Mouse (Mus musculus): ENCODE data around the gene Ppp1r14a.

The Ppp1r14a gene

DNA sequence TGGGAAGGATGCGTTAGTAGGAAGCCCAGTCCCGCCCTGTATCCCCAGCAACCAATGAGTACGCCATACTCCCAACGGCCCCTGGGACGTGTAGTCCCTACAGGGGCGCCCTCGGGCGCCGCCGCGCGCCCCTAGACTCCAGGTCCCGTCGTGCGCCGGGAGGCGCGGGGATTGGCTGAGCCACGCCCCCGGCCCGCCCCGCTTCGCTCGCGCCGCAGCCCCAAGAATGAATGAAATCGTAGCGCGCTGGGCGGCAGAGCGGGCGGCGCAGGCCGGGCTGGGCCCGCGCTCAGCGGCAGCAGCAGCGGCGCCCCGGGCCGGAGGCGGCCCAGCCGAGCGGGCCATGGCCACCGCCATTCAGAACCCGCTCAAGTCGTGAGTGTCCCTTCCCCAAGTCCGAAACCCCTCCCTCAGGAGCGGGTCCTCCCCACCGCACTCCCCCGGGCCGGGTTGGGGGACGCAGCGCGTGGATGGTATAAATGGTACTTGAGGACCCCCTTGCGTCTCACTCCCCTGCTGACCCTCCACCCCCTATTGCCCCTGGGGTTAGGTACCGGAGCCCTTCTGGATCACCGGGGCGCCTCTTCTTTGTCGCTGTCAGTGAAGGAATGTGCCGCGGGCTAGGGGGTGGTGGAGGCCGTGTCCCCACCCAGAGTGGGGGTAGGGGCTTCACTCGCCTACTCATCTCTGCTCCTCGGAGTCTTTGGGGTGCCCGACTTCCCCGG, 14.8 kb downstream of the Ppp1r14a start, which contains the start of gene Dpf1:
Gene Dpf1 (plus strand): TSS at position 214 of the 725 bp plus-strand sequence.
- DNase-seq (ENCODE audit: low read depth): peak; percentile 75

DNA sequence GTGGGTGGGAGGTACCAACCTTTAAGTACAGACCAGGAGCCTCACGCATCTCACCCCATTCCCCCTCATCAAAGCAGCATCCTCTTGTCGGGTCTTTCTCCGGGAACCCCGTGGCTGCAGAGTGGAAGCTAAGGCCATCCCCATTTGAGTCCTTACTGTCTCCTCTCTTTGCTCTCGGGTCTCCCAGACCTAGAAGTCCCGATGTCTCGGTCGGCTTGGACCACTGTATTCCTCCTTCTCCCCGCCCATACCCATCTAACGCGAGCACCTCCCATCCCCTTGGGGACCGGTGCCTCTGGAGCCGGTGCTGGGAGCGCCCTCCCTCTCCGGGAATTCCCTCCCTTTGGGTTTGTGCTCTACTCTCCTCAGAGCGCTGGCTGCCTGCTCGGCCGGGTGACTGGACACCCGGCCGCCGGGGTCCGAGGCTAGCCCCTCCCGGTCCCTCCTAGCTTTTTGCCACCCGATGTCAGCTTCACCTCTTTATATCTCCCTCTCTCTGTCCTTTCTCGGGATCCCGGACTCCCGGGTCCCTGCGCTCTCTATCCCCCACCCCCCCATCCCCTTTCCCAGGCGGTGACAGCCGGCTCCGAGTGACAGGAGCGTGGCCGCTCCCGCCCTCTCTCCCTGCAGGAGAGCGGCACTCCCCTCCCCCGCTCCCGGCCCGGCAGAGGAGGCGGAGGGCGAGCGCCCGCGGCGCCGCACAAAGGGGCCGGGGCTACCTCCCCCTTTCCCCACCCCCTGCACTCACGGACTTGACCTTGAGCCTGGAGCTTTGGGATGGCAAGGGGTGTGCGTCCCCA, 15.6 kb downstream of the Ppp1r14a start:
- DNase-seq (ENCODE audit: low read depth): no peak

DNA sequence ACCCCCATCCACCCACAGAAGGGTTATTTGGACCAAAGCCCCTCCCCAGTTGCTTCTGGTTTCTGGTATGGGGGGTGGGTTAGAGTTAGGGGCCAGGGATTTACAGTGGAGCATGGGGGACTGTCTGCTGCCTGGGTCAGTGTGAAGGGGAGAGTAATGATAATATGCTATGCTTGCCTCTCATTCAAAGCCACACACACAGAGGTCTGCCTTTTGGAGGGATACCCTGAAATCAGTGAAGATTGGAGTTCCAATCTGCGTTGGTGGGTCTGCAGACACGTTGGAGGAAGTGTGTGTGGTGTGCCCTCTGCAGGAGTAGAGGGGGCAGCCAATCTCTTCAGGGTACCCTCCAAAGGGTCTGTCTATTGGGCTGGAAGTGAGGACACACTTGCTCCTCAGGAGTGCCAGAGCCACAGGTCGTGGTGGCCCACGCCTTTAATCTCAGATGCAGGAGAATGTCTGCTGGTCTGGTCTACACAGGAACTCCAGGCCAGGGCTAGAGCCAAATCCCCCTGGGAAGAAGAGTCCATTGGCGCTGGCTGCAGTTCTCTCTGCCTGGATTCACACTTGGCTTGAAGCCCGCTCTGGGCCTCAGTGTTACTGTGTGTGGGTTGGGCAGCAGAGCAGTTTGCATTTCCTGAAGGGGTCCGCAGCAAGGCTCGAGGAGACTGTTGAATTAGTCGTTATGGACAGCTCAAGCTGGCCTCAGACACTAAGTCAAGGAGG, 16.3 kb downstream of the Ppp1r14a start:
- DNase-seq (ENCODE audit: low read depth): no peak

DNA sequence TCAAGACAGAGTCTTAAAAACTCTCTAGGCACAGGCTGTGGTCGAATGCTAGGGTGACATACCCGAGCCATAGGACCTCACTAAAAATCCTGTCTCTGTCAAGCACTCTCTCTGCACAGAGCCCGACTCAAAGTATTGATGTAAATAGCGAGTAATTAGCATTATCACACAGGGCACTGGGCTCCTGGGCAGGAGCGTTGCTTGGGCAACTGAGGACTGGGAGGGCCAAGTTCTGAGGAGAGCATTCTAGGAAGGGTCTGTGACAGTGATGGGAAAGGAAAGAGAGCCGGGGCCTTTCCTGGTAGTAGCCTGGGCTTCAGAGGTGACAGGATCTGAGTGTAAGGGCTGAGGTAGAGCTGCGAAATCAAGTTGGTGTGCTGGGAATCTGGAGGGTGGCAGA, 17.0 kb downstream of the Ppp1r14a start:
- no peak for DNase-seq (ENCODE audit: low read depth)

DNA sequence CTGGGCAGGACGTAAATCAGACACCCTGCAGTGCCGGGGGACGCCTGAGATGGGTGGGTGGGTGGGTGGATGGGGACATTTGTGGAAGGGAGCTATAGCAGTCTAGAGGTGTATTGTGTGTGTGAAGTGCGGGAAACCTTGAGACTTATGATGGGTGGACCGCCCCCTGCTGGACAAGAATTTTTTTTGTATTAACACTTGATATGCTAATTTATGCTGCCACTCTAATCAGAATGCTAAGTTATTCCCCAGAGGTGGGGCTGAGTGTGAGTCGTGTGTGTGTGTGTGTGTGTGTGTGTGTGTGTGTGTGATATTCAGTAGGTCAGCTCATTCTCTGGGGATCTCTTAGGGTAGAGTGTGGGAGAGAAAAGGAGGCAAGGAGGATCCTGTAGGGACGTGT, 17.5 kb downstream of the Ppp1r14a start:
- DNase-seq (ENCODE audit: low read depth): peak; percentile 72

DNA sequence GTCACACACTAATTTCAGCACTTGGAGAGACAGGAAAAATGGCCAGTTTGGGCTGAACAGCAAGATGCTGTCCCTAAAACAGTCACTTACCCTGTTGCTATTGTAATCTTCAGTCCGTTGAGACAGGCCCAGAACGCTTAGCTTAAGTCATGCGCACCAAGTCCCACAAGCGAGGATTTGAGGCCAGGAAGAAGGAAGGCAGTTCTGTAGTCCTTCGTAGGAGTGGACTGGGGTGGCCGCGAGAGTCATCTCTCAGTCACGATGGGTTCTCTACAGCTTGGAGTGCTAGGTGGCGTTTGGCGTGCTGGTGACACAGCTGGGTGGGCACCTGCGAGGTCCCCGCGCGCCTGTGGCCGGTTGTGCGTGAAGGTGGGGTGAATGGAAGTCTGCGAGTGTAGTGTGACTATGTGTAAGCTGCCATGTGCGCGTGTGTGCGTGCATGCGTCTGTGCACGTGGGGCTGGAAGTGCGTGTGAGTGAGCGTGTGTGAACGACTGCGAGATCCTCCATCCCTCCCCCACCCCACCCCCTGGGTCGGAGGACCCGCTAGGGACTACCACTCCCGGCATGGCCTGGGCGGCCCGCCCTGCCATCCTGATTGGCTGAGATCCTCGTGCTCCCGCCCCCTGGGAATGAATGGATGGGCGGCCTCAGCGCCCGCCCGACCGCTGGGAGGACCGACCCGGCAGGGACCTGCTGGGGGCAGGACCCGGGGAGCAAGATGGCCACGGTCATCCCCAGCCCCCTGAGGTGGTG, 18.4 kb downstream of the Ppp1r14a start:
- peak; percentile 84 for DNase-seq (ENCODE audit: low read depth)

DNA sequence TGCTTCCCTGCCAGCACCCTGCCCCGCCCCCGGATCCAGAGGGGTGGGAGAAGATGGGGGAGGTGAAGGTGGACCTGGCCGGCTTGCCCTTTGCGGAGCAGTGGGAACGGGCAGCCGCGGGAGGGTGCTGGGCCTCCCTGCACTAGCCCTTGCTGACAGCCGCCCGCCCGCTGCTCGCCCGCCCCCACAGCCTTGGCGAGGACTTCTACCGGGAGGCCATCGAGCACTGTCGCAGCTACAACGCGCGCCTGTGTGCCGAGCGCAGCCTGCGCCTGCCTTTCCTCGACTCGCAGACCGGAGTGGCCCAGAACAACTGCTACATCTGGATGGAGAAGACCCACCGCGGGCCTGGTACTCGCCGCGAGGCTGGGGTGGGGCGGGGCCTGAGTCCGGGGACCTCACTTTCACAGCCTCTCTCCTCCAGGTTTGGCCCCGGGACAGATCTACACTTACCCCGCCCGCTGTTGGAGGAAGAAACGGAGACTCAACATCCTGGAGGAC, 20.2 kb downstream of the Ppp1r14a start:
- DNase-seq (ENCODE audit: low read depth): no peak

DNA sequence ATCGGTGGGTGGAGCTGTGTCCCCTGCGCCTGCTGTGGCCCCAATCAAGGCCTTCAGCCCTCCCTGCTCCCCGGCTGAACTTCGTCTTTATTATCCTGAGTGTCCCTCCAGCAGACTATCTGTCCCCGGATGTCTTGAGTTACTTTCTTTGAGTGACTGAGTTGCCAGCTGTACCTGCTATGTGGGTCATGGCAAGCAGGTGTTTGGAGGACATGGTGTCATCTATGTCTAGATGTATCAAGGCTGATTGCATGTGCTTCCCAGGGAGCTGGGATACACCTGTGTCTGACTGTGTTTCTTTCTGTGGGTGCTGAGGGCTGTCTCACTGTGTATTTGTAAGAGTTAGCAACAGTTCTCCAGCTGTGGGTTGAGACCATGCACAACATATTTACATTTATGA, 20.6 kb downstream of the Ppp1r14a start:
- no peak for DNase-seq (ENCODE audit: low read depth)

DNA sequence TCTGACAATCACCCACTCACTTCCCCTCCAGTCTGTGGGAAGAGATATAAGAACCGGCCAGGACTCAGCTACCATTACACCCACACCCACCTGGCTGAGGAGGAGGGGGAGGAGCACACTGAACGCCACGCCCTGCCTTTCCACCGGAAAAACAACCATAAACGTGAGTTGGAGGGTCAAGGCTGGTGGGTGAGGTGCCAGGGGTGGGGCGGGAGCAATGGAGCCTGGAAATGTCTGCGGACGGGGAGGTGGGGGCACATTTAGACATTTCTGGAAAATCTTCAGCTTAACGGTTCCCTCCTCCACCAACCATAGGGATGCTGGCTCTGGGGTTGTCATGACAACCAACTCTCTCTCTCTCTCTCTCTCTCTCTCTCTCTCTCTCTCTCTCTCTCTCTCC, 23.9 kb downstream of the Ppp1r14a start:
- no peak for DNase-seq (ENCODE audit: low read depth)

DNA sequence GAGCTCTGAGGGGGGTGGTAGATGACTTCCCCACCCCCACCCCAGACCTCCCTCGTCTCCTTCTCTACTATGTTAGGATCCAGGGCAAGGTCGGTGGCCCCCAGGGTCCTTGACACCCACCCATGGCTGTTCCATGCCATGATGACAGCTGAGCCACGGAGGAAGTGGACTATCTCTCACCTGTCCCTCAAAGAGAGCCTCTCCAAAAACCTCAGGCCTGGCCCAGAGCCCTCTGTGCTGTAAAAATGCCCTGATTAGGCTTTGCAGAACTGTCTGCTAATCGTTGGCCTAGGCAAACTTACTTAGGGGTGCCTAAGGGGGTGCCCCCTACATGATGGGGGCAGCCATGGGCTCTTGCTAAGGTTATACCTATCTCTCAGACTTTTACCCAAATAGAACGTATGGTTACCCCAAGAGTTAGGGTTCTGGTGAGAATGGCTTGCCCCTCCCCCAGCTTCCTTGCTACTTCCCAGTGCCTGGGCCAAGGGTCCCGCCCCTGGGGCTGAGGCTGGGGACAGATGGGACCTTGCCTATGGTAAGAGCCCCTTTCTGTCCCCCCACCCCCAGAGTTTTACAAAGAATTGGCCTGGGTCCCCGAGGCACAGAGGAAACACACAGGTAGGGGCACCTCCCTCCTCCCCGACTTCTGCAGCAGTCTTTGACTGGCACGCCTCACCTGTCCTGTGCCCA, 24.6 kb downstream of the Ppp1r14a start:
- DNase-seq (ENCODE audit: low read depth): no peak

DNA sequence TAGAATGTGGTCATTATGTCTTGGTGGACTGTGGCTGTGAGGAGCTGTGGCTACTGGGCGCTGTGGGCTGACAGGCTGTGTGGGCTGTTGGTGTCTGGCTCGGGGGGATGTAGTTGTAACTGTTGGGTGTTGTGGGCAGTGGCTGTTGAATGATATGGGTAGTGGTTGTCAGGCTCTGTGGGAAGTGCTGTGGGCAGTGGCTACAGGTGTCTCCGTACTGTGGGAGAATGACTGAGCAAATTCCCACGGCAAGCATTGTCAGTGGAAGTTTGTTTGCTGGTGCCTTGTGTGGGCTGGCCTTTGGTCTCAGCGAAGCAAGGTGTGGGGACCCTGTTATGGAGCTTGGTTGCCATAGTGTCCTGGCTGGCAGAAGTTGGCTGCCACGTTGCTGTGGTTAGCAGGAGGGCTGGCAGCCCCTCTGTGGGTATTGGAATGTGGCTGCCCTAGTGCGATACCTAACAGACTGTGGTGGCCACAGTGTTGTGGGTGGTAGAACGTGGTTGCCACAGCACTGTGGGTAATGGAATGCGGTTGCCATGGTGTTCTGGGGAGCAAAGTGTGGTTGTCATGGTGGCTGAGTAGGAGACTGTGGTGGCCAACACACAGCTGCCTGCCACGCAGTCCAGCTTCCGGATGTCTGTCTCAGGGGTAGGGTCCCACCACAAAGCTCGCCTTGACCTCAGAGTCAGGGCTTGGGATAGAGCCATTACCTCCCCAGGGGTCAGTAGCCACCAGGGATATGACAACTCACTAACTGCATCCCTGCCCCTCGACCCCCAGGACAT, 25.9 kb downstream of the Ppp1r14a start:
- no peak for DNase-seq (ENCODE audit: low read depth)

DNA sequence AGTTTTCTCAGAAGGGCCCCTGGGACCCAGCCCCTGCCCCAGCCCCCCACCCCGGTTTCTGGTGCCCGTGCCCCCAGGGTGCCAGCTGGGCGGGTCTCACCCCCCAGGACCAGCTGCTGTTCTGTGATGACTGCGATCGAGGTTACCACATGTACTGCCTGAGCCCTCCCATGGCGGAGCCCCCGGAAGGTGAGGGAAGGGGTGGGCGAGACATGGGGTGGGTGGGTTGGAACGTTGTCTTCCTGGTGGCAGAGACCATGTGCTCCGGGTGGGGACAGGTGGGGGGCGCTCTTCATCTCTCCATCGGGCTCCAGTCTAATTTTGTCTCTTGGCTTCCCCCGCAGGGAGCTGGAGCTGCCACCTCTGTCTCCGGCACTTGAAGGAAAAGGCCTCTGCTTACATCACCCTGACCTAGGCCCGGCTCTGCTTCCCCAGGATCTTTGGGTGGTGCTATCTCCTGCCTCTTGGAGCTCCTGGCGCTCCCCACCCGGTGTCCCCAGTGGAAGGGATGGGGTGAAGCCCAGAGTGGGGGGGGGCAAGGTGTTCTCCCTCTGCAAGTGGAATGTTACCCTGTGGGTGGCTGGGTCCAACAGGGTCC, 27.1 kb downstream of the Ppp1r14a start:
- DNase-seq (ENCODE audit: low read depth): no peak

DNA sequence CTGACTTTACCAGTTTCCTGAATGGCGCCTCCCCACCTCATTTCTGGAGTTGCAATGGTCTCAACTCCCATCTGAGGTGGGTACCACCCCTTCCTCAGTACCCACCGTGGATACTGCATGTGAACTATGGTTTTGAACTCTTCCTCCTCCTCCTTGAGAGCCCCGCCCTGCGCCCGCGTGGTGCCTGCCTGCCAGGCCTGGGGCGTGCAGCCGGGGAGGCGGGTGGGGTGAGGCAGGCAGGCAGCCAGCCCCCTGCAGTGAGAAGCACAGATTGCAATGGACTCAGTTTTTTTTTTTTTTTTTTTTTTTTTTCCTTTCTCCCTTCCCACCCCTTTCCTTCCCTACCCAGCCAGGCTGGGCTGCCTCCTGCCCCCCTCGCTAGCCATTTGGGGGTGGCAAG, 27.9 kb downstream of the Ppp1r14a start:
- DNase-seq (ENCODE audit: low read depth): no peak

DNA sequence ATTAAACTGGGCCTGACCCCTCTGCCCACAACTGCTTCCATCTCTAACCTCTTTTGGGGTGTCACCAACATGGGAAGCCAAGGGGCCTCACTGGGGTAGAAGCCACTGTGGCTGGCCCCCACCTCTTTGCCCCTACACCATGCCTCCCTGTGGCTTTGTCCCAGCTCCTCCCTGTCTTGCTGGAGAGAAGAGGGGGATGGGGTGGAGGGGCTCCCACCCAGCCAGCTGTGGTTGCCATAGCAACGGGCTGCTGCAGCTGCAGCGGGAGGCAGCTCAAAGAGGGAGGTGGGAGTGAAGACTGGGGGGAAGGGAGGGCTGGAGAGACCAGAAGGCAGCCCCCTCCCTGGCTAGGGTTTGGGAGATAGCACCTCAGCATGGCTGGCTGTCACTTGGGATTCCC, 28.4 kb downstream of the Ppp1r14a start:
- DNase-seq (ENCODE audit: low read depth): no peak

DNA sequence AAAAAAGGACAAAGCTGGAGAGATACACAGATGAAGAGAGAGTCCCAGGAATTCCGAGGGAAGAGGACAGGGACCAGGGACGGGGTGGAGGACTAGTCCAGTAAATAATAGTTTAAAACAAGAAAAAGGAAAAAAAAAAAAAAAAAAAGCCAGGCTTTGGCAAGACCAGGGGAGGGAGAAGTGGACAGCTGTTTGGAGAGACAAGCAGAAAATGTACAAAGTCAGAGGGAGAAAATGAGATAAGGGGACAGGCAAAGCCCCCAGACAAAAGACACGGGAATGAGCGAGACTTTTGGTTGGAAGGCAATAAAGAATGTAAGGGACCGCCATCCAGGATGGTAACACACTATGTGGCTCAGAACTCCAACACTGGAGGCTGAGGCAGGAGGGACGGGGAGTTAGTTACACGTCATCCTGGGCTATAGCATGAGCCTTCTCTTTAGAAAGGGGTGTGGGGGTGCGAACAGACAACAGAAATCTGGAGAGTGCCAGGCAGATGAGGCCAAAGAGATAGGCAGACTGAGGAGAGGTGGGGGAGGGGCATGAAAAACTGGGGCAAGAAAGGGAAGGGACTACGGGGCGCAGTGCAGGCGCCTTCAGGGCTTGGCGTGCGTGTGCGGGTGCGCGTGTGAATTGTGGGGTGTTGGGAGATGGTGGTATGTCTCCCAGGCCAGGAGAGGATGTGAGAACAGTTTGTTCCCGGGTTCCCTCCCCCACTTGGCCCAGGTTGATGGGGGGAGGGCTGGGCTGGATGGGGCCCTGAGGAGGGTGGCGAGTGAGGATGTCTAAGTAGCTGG, 29.2 kb downstream of the Ppp1r14a start:
- peak; percentile 64 for DNase-seq (ENCODE audit: low read depth)

DNA sequence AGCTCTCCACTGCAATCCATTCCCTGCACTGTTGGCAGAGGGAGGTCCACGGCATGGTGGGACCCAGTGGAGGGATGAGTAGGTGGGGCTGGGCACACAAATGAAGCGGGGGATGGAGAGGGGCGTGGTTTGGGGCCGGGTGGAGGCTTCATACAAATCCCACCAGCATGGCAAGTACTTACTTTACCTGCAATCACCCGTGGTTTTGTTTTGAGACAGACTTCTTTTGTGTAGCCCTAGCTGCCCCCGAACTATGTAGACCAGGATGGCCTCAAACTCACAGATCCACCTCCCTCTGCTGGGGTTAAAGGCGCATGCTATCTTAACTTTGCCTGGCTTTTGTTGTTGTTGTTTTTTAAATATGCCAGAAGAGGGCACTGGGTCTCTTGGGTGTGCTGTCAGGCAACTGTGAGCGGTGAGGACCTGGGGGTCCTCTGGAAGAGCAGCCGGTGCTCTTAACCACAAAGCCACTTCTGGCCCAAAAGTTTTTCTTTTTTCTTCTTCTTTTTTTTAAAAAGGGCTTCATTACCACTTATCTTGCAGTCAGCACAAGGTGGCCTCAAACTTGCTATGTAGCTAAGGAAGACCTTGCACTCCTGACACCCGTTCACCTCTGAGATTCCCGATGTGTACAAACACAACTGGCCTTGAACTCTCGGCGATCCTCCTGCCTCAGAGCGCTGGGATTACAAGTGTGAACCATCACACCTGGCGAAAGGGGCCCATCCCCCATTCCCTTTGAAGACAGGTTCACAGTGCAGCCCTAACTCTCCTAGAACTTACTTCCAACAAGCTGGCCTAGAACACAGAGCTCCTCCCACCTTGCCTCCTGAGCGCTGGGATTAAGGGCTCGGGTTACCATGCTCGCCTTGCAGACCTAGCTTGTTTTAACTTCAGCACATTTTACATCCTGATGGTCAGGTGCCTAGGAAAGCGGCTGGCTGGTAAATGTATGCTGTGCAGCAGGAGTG, 30.5 kb downstream of the Ppp1r14a start:
- DNase-seq (ENCODE audit: low read depth): no peak

DNA sequence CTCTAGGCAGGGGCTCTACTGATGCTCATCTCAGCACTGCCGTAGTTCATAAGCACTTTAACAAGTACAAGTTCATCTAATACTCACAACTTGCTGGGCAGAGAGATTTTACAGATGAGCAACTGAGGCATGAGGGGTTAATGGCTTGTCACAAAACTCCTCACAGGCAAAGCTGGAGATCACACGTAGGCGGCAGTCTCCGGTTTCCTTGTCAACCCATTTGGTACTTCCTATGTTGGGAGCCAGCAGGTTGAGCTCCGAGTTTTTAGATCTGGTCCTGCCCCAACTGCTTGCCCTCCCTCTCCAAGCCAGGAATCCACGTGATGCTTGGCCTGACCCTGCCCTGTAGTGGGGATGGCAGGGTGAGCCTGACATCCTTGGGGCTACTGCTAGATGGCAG, 38.0 kb downstream of the Ppp1r14a start:
- DNase-seq (ENCODE audit: low read depth): no peak

DNA sequence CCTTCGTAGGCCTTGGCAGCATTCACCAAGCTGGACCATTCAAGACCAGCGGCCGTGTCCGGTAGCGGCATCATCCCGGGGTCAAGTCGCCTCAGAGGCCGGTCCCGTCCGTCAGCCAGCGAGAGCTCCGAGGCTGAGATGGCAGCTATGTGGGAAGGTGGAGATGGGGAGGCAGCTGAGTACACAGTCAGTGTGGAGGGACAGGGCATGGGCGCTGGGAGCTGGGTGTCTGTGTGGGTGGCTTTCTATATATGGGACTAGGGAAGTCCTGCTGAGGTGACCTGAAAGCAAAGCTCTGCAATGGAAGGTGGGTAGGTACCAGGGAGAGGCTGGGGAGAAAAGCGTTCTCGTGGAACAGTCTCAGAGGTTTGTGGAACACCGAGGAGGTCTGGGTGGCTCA, 39.9 kb downstream of the Ppp1r14a start:
- DNase-seq (ENCODE audit: low read depth): no peak
